Mouse (Mus musculus) bone marrow macrophage, adult 2 months (primary cell): ENCODE results near the gene 4921511C20Rik.

Experiments
- CTCF ChIP-seq: IDR thresholded peaks from 2 replicates; pipeline ENCODE4 v1.5.1; 2012; ENCODE audit warnings: low read depth, mild to moderate bottlenecking, low read length, moderate library complexity
- POLR2A ChIP-seq: IDR thresholded peaks from 2 replicates; pipeline ENCODE4 v1.6.1; 2012; ENCODE audit warnings: mild to moderate bottlenecking, low read depth, low read length, borderline replicate concordance

- TF ChIP-seq CTCF (no peak), POLR2A (no peak)
These were observed at the start of gene 4921511C20Rik for GRCm38 (mm10) chrX:127393993-127394392.
